Mouse (Mus musculus): ENCODE results near the gene Nol10.
A peak's percentile ranks its signal among the peaks of the same experiment; 100 is the strongest.

Nol10 gene

GRCm38 (mm10) chr12:17362316-17362715, 14.1 kb downstream of the Nol10 start:
- DNase-seq (ENCODE audit: low spot score in 2 of 2): no peak

DNA sequence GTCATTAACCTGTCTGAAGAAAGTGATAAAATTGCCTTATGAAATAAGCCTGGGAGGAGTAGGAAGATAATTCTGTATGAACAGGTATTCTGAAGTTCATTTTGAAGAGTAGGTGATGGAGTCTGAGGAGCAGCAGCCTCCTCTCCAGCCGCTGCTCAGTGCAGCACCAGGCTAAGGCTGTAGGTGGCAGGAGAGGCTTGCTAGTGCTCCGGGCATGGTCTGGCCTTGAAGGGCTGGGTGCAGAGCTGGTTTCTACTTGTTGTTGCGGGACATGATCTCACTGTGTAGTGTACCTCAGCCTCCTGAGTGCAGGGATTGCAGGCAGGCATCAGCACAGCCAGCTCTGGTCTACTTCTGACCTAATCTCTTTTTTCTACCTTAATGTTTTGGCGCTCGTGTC, 18.7 kb downstream of the Nol10 start:
- peak; percentile 46 to 55 for DNase-seq (ENCODE audit: low spot score in 2 of 2)

DNA sequence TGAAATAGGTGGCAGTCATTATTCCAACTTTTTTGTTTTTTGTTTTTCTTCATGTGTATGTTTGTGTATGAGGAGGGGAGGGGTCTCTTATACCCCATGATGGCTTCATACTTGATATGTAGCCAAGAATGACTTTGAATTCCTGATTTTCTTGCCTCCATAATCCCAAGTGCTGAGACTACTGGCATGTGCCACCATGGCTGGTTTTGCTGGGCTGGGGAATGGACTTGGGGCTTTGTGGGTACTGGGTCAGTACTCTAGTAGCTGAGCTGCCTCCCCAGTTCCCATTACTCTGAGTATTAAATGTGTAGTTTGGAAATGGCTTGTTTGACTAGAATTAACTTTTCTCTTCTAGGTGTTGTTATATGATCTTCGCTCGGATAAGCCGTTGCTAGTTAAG, 20.9 kb downstream of the Nol10 start:
- no peak for DNase-seq (ENCODE audit: low spot score in 2 of 2)

- DNase-seq (ENCODE audit: low spot score in 2 of 2): no peak
Observed at GRCm38 (mm10) chr12:17369551-17370325, 21.5 kb downstream of the Nol10 start.

GRCm38 (mm10) chr12:17371589-17372235, 23.5 kb downstream of the Nol10 start:
- DNase-seq (ENCODE audit: low spot score in 2 of 2): peak; percentile 13 to 41

DNA sequence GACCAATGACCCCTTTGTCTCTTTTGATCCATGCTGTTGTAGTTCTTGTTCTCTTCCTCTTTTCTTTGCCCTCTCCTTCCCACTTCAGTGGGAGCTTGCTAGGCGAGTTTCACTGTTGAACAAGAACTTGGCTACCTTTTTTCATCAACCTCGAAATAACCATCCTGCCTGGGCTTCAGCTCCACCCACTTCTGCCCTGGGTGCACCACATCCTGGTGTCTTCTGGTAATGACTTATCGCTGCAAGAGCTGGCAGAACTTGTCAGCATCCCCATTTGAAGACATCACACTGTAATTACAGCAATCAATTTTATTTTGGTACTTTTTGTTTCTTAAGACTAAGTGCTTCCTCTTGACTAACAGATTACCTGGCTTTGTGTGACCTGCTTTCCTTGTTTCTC, 24.4 kb downstream of the Nol10 start:
- DNase-seq (ENCODE audit: low spot score in 2 of 2): peak; percentile 37 to 57

DNA sequence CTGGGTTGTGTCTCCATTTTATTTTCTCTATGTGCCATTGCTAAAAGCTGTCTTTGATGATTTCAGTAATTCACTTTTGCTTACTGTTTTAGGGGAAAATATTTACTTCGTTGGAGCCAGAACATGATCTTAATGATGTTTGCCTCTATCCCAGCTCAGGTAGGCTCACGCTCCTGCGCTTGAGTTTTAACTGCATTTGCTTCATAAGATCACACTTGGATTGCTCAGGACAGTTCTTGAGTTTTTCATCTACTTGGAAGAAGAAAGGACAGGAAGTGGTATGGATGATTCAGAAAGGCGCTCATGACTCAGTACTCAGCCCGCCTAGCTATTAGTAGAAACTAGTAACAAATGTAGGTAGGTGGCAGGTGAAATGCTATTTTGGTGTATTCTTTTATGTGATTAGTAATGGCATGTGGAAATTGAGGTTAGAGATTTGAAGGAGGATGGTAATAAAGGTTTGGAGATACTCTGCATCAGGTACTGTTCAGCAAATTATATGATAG, 25.3 kb downstream of the Nol10 start:
- peak; percentile 26 to 42 for DNase-seq (ENCODE audit: low spot score in 2 of 2)

DNA sequence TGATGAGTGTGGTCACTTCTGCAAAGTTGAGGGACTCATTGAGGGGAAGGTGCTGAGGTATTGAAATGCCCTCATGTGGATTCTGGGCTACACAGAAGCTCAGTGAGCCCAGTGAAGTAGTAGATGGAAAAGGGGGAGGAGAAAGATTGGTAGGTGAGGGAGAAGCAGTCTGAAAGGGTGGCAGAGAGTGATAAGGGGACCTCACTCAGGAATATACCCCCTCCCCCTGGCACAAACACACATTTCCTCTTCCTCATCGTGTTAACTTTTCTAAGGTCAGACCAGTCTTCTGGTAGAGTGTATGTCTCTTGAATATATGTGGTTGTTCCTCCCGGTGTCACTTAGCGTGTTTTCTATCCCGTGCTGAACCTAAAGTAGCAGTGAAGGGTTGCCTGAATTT, 27.0 kb downstream of the Nol10 start:
- no peak for DNase-seq (ENCODE audit: low spot score in 2 of 2)

- no peak for DNase-seq (ENCODE audit: low spot score in 2 of 2)
Observed at GRCm38 (mm10) chr12:17376521-17376920, 28.3 kb downstream of the Nol10 start.

DNA sequence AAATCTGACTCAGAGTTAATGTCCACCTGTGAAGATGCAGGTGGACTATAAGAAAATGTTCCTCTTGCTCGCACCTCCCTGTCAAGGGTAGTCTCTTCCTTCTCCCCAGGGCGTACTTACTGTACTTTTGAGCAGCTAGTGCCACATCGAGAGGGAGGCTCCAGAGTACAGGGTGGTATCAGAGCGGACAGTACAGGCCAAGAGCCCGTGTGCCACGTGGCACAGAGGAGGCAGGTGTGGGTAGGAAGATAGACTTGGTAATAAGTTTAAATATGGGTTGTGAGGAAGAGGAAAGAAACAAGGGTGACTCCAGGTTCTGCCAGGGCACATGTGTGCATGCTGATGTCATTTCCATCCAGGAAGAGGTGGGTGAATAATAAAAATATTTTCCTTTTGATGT, 32.7 kb downstream of the Nol10 start:
- DNase-seq (ENCODE audit: low spot score in 2 of 2): no peak

- DNase-seq (ENCODE audit: low spot score in 2 of 2): no peak
Observed at GRCm38 (mm10) chr12:17382759-17383158, 34.5 kb downstream of the Nol10 start.

- no peak for DNase-seq (ENCODE audit: low spot score in 2 of 2)
Observed at GRCm38 (mm10) chr12:17386896-17387295, 38.6 kb downstream of the Nol10 start.

DNA sequence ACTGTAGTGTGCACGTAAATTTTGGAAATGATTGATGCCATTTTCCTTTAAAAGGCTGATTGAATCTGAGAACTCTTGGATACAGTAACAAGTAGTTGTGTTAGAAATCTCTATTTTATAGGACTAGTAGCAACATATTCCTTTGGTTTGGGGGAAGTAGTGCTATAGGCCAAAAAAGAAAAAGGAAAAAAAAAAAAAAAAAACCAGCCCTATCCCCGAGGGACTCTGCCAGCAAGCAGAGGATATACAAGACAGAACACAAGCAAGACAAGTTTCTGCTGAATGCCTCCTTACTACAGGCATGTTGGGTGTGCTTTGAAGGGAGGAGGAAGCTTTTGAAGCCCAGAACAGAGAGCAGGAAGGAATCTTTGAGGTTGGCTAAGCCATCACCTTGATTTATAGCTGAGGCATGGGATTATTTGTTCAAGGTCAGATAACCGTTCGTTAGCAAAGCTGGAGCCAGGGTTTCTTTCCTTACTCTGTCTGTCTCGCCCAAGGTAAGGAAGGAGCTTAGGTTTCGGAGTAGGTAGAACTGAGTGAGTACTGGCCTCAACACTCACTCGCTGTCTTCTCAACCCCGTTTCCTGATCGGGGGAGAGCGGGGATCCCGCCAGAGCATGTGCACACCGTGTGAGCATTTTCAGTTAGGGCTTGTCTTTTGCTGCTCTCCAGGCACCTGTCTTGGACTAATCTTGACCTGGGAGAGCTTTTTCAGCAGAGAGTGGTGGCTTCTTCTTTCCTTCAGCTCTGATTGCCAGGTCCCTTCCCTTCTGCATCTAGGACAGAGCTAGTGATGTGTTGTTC, 39.3 kb downstream of the Nol10 start:
- DNase-seq (ENCODE audit: low spot score in 2 of 2): no peak

- DNase-seq (ENCODE audit: low spot score in 2 of 2): peak; percentile 25 to 37
Observed at GRCm38 (mm10) chr12:17388136-17388437, 39.8 kb downstream of the Nol10 start.

DNA sequence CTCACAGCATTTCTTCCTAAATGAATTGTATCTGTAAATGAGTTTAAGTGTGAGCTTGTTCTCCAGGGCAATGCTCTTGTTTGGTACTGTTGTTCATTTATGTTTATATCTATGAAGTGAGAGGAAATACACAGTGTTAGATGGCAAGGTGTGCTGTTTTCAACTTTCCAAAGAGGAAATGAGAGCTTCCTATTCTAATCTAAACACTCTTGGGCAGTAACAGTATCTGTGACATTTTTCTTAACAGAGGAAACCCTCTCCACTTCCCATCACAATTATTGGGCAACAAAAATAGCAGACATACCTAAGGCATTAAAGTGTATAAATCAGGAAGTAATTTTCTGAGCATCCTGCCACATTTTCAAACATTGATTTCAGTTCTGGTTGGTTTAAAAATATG, 41.8 kb downstream of the Nol10 start:
- DNase-seq (ENCODE audit: low spot score in 2 of 2): no peak

- no peak for DNase-seq (ENCODE audit: low spot score in 2 of 2)
Observed at GRCm38 (mm10) chr12:17390510-17390909, 42.3 kb downstream of the Nol10 start.

- DNase-seq (ENCODE audit: low spot score in 2 of 2): no peak
Observed at GRCm38 (mm10) chr12:17393148-17393547, 44.9 kb downstream of the Nol10 start.

DNA sequence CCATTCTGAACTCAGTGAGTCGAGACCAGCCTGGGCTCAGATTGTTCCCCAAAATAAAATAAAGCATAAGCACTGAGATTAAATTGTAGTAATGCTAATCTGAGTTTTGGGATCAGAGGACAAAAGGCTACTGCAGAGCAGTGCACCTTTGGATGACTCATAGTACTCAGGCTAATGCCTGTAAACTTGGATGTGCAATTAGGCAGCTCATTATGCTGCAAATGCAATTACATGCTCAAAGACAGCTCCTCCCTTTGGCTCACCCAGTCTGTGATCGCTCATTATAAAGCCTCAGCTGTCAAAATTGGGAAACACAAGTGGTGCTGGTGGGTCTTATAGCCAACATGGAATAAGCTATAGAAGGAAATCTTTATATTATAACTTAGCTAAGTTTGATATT, 48.9 kb downstream of the Nol10 start:
- no peak for DNase-seq (ENCODE audit: low spot score in 2 of 2)

- DNase-seq (ENCODE audit: low spot score in 2 of 2): no peak
Observed at GRCm38 (mm10) chr12:17401419-17401818, 53.2 kb downstream of the Nol10 start.

DNA sequence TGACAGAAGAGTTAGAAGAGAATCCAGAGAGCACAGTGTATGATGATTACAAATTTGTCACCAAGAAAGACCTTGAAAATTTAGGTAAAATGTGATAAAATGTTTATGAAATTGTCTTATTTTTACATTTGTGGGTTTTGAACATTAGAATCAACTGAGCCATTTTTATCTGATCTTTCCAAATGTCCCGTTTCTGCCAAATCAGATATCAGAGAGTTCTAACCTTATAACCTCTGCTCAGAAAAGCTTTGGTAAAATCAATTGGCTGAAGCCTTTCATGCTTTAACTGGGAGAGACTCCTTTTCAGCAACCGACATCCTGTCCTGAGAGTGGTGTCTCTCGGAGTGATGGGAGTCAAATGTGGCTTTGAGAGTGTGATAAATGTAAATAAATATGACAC, 53.9 kb downstream of the Nol10 start:
- DNase-seq (ENCODE audit: low spot score in 2 of 2): no peak

GRCm38 (mm10) chr12:17403998-17404397, 55.7 kb downstream of the Nol10 start:
- no peak for DNase-seq (ENCODE audit: low spot score in 2 of 2)

- DNase-seq (ENCODE audit: low spot score in 2 of 2): no peak
Observed at GRCm38 (mm10) chr12:17406825-17407224, 58.6 kb downstream of the Nol10 start.

- DNase-seq (ENCODE audit: low spot score in 2 of 2): no peak
Observed at GRCm38 (mm10) chr12:17408312-17408711, 60.1 kb downstream of the Nol10 start.
